Mouse (Mus musculus): Measurements from ENCODE around the gene Tmem167b.
"Not testable (repeated sequence)": the region's sequence is repeated elsewhere in the genome, so short reads cannot be mapped to it uniquely, and the experiment has no call there.

Gene Tmem167b

GRCm38 (mm10) chr3:108562133-108562730, at the start of gene Tmem167b:
TSS of gene Tmem167b (minus strand) at chr3:108562466.
- in situ Hi-C loops (cut with MboI, MseI) = no loop called here

GRCm38 (mm10) chr3:108608906-108609305, 46.6 kb upstream of the Tmem167b start:
- in situ Hi-C loops (cut with MboI, MseI) = no loop called here

- in situ Hi-C loops (cut with MboI, MseI) = no loop called here
Measured at GRCm38 (mm10) chr3:108591530-108592522, 29.6 kb upstream of the Tmem167b start.

GRCm38 (mm10) chr3:108590786-108591529, 28.7 kb upstream of the Tmem167b start, which contains the start of gene Wdr47:
TSS of gene Wdr47 (plus strand) at chr3:108591279.
- in situ Hi-C loops (cut with MboI, MseI) = no loop called here

- in situ Hi-C loops (cut with MboI, MseI) = no loop called here
Measured at GRCm38 (mm10) chr3:108588446-108588845, 26.2 kb upstream of the Tmem167b start.

- in situ Hi-C loops (cut with MboI, MseI) = no loop called here
Measured at GRCm38 (mm10) chr3:108584580-108584979, 22.3 kb upstream of the Tmem167b start.

GRCm38 (mm10) chr3:108574018-108574417, 11.8 kb upstream of the Tmem167b start:
- in situ Hi-C loops (cut with MboI, MseI) = no loop called here

- in situ Hi-C loops (cut with MboI, MseI) = no loop called here
Measured at GRCm38 (mm10) chr3:108572309-108573010, 10.2 kb upstream of the Tmem167b start.

- in situ Hi-C loops (cut with MboI, MseI) = no loop called here
Measured at GRCm38 (mm10) chr3:108571443-108572294, 9.4 kb upstream of the Tmem167b start, which contains the start of gene Taf13. TSS of gene Taf13 (plus strand) at chr3:108571698.

GRCm38 (mm10) chr3:108570813-108571212, 8.5 kb upstream of the Tmem167b start:
- in situ Hi-C loops (cut with MboI, MseI) = no loop called here

- in situ Hi-C loops (cut with MboI, MseI) = not testable (repeated sequence)
Measured at GRCm38 (mm10) chr3:108569636-108570035, 7.4 kb upstream of the Tmem167b start.

- in situ Hi-C loops (cut with MboI, MseI) = no loop called here
Measured at GRCm38 (mm10) chr3:108567990-108568877, 6.0 kb upstream of the Tmem167b start.

- in situ Hi-C loops (cut with MboI, MseI) = no loop called here
Measured at GRCm38 (mm10) chr3:108563309-108563708, 1.0 kb upstream of the Tmem167b start.

GRCm38 (mm10) chr3:108562777-108563271, 558 bp upstream of the Tmem167b start:
- in situ Hi-C loops (cut with MboI, MseI) = no loop called here

GRCm38 (mm10) chr3:108557888-108558287, 4.4 kb downstream of the Tmem167b start:
- in situ Hi-C loops (cut with MboI, MseI) = no loop called here

- in situ Hi-C loops (cut with MboI, MseI) = no loop called here
Measured at GRCm38 (mm10) chr3:108554587-108555312, 7.5 kb downstream of the Tmem167b start.

GRCm38 (mm10) chr3:108554111-108554561, 8.1 kb downstream of the Tmem167b start:
- in situ Hi-C loops (cut with MboI, MseI) = no loop called here

- in situ Hi-C loops (cut with MboI, MseI) = no loop called here
Measured at GRCm38 (mm10) chr3:108542299-108542698, 20.0 kb downstream of the Tmem167b start.
